Mouse (Mus musculus): Measurements from ENCODE around the gene Nrd1. TPM values are rescaled to one million over a fixed set of nuclear protein-coding genes. Genes with fewer than 3 reads are reported as not detected.

Nrd1 gene
- polyA plus RNA-seq, 1 experiment from 2014 or later: 65.9 TPM

GRCm38 (mm10) chr4:109072891-109073290, 72.4 kb downstream of the Nrd1 start:
- Histone ChIP-seq H3K27me3 (no peaks in the 10 kb centered on the region), H3K4me3 (replicated peaks) (no peak overlapping the region), H3K9ac (no peak overlapping the region), H3K36me3 (peaks cover 54% of the 10 kb centered on the region), H3K4me1 (no peaks in the 10 kb centered on the region), H3K27ac (no peak overlapping the region), H3K9me3 (replicated peaks) (no peaks in the 10 kb centered on the region), H3K4me2 (no peak overlapping the region)
- no peak for ATAC-seq (replicated peaks; ENCODE audit: low FRiP score)
- WGBS: 84% methylated on average over 6 of the region's 6 CpGs

DNA sequence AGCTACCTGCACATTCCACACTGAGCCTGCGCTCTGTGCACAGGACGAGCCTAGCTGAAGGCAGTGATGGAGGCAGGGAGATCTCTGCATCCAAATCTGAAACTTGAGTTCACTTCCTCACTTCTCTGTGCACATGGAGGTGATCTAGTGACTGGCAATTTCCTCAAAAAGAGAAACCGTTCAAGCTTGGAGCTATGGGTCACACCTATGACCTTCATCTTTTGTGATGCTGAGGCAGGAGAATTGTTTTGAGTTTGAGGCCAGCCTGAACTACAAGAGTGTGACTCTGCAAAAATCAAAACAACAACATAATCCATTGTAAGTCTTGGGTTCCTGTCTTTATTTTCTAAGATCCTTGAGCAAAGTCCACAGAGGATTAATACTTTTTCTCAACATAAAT, 72.8 kb downstream of the Nrd1 start:
- ATAC-seq (replicated peaks; ENCODE audit: low FRiP score): no peak
- Histone ChIP-seq H3K9ac (no peak overlapping the region), H3K4me1 (no peaks in the 10 kb centered on the region), H3K27me3 (no peaks in the 10 kb centered on the region), H3K4me3 (replicated peaks) (no peak overlapping the region), H3K27ac (no peak overlapping the region), H3K36me3 (peaks cover 50% of the 10 kb centered on the region), H3K4me2 (no peak overlapping the region), H3K9me3 (replicated peaks) (no peaks in the 10 kb centered on the region)
- 83% methylated on average over 3 of the region's 3 CpGs for WGBS

DNA sequence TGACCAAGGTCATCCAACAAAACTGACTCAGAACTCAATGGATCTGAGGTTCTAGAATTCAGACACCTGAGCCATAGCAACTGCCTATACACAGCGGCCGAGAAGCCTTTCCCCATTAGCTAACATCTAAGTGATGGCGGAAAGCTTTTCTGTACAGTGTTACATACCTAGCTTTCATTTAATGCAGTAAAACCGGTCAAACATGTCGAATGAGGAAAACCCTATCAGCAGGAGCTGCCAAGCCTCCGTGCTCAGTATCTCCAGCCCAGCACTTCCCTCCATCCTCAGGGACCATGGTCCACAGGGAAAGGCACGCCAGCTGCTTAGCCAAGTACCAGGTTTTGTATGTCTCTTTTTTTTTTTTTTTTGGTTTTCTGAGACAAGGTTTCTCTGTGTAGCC, 78.5 kb downstream of the Nrd1 start:
- Histone ChIP-seq H3K4me1 (peaks cover 6% of the 10 kb centered on the region; the same call in 1 of the 2 replicates), H3K27ac (peak overlapping the region; percentile 55), H3K9ac (no peak overlapping the region), H3K4me3 (replicated peaks) (no peak overlapping the region), H3K27me3 (no peaks in the 10 kb centered on the region), H3K36me3 (peaks cover 46% of the 10 kb centered on the region), H3K9me3 (replicated peaks) (no peaks in the 10 kb centered on the region), H3K4me2 (no peak overlapping the region)
- no peak for ATAC-seq (replicated peaks; ENCODE audit: low FRiP score)
- 82% methylated on average over 7 of the region's 7 CpGs for WGBS

- 66% methylated on average over 3 of the region's 3 CpGs for WGBS
- Histone ChIP-seq H3K27ac (peak overlapping the region; percentile 55), H3K9ac (no peak overlapping the region), H3K27me3 (no peaks in the 10 kb centered on the region), H3K4me2 (no peak overlapping the region), H3K36me3 (peaks cover 49% of the 10 kb centered on the region), H3K9me3 (replicated peaks) (no peaks in the 10 kb centered on the region), H3K4me1 (peaks cover 6% of the 10 kb centered on the region; the same call in 1 of the 2 replicates), H3K4me3 (replicated peaks) (no peak overlapping the region)
- no peak; the same call in 1 of the 2 replicates for ATAC-seq (replicated peaks; ENCODE audit: low FRiP score)
Observed at GRCm38 (mm10) chr4:109079676-109080075, 79.2 kb downstream of the Nrd1 start.

DNA sequence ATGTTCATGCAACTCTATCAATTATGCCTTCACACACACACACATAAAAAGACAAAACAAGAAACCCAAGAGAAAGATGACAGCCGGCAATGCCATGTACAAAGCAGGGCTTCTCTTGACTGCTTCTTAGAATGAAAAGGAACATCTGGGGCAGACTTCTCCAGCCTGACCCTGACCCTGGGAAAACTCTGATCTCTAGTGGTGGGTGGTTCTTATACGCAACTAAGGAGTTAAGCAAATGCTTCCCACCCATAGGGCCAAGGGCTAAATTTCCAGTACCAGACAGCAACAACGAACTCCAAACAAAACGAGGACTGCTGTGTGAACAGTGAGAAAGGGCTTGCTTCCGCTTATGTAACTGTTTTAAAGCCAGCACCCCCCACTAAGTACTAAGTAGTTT, 79.7 kb downstream of the Nrd1 start:
- no peak overlapping the region for H3K4me2 ChIP-seq
- no peak; the same call in 1 of the 2 replicates for ATAC-seq (replicated peaks; ENCODE audit: low FRiP score)
- peak overlapping the region; percentile 55 for H3K27ac ChIP-seq
- 51% methylated on average over 5 of the region's 5 CpGs for WGBS
- peaks cover 49% of the 10 kb centered on the region for H3K36me3 ChIP-seq
- no peak overlapping the region for H3K4me3 ChIP-seq (replicated peaks)
- H3K9ac ChIP-seq: no peak overlapping the region
- no peaks in the 10 kb centered on the region for H3K9me3 ChIP-seq (replicated peaks)
- H3K4me1 ChIP-seq: peaks cover 6% of the 10 kb centered on the region; the same call in 1 of the 2 replicates
- H3K27me3 ChIP-seq: no peaks in the 10 kb centered on the region

GRCm38 (mm10) chr4:109089171-109089570, 88.7 kb downstream of the Nrd1 start:
- no peaks in the 10 kb centered on the region for H3K4me1 ChIP-seq
- no peak overlapping the region for H3K27ac ChIP-seq
- H3K9ac ChIP-seq: no peak overlapping the region
- H3K4me2 ChIP-seq: no peak overlapping the region
- H3K36me3 ChIP-seq: peaks cover 5% of the 10 kb centered on the region
- WGBS: 91% methylated on average over 5 of the region's 5 CpGs
- no peak for ATAC-seq (replicated peaks; ENCODE audit: low FRiP score)
- no peaks in the 10 kb centered on the region for H3K27me3 ChIP-seq
- H3K4me3 ChIP-seq (replicated peaks): no peak overlapping the region
- no peaks in the 10 kb centered on the region for H3K9me3 ChIP-seq (replicated peaks)

- ATAC-seq (replicated peaks; ENCODE audit: low FRiP score): no peak
- Histone ChIP-seq H3K27ac (no peak overlapping the region), H3K27me3 (no peaks in the 10 kb centered on the region), H3K36me3 (peaks cover 4% of the 10 kb centered on the region), H3K4me3 (replicated peaks) (no peak overlapping the region), H3K4me1 (no peaks in the 10 kb centered on the region; the same call in 1 of the 2 replicates), H3K4me2 (no peak overlapping the region), H3K9me3 (replicated peaks) (no peaks in the 10 kb centered on the region), H3K9ac (no peak overlapping the region)
- 52% methylated on average over 6 of the region's 6 CpGs for WGBS
Observed at GRCm38 (mm10) chr4:109089999-109090398, 89.5 kb downstream of the Nrd1 start.

DNA sequence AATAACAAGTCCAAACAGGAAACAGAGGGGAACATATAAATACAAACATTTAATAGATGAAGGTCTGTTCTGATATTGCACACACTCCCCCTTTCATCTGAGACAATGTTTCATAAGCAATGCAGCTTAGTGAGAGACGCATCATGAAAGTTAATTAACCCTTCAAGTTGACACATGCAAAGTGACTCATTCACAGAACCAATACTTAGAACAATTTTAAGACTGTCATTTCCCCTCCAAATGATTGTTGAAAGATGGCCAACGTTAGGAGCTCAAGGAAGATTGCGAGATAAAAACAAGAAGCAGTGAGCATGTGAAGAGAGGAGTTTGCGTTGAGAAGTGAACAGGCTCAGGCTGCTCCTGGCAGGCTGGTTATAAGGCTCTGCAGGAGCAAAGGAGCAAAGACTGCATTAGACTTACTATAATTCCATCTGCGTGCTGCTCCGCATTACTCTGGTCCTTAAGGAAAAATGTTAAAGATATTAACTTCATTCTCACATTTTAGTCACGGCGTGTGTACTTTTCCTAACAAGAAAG, 90.9 kb downstream of the Nrd1 start:
- Histone ChIP-seq H3K4me3 (replicated peaks) (no peak overlapping the region), H3K27ac (no peak overlapping the region)

GRCm38 (mm10) chr4:109092344-109092743, 91.9 kb downstream of the Nrd1 start:
- ATAC-seq (replicated peaks; ENCODE audit: low FRiP score): no peak
- H3K4me1 ChIP-seq: no peaks in the 10 kb centered on the region; the same call in 1 of the 2 replicates
- no peak overlapping the region for H3K9ac ChIP-seq
- WGBS: 84% methylated on average over 5 of the region's 5 CpGs
- H3K4me2 ChIP-seq: no peak overlapping the region
- no peak overlapping the region for H3K27ac ChIP-seq
- peaks cover 4% of the 10 kb centered on the region; the same call in 1 of the 2 replicates for H3K36me3 ChIP-seq
- no peaks in the 10 kb centered on the region for H3K9me3 ChIP-seq (replicated peaks)
- no peaks in the 10 kb centered on the region for H3K27me3 ChIP-seq
- H3K4me3 ChIP-seq (replicated peaks): no peak overlapping the region

More for the DNA sequence above, 90.9 kb downstream of the Nrd1 start:
- H3K9me3 ChIP-seq (replicated peaks): no peaks in the 10 kb centered on the region
- H3K9ac ChIP-seq: no peak overlapping the region
- H3K36me3 ChIP-seq: no peaks in the 10 kb centered on the region
- H3K27me3 ChIP-seq: no peaks in the 10 kb centered on the region
- H3K4me1 ChIP-seq: no peaks in the 10 kb centered on the region; the same call in 1 of the 2 replicates
- ATAC-seq (replicated peaks; ENCODE audit: low FRiP score): no peak
- 86% methylated on average over 8 of the region's 8 CpGs for WGBS
- H3K4me2 ChIP-seq: no peak overlapping the region

DNA sequence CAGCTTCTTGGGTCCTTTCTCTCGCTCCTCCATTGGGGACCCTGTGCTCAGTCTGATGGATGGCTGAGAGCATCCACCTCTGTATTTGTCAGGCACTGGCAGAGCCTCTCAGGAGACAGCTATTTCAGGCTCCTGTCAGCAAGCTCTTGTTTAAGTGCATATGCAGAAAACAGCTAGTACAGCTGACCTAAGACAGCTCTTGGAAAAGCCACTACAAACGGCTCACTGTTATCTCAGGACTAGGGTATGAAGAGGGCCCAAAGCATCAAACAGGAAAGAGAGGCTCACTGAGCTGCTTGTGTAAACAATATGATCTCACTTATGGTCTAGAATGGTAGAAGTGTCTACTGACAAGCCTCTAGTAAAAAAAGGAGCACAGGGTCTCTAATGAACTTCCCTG, 93.8 kb downstream of the Nrd1 start:
- Histone ChIP-seq H3K4me1 (no peaks in the 10 kb centered on the region; the same call in 1 of the 2 replicates), H3K4me2 (no peak overlapping the region), H3K36me3 (peaks cover 4% of the 10 kb centered on the region; the same call in 1 of the 2 replicates), H3K4me3 (replicated peaks) (no peak overlapping the region), H3K27me3 (no peaks in the 10 kb centered on the region), H3K27ac (no peak overlapping the region), H3K9ac (no peak overlapping the region), H3K9me3 (replicated peaks) (no peaks in the 10 kb centered on the region)
- WGBS: 61% methylated on average over 2 of the region's 2 CpGs
- ATAC-seq (replicated peaks; ENCODE audit: low FRiP score): no peak

GRCm38 (mm10) chr4:109098861-109099260, 98.4 kb downstream of the Nrd1 start:
- Histone ChIP-seq H3K4me2 (no peak overlapping the region), H3K4me1 (peaks cover 12% of the 10 kb centered on the region; the same call in 1 of the 2 replicates), H3K27ac (no peak overlapping the region), H3K27me3 (no peaks in the 10 kb centered on the region), H3K9me3 (replicated peaks) (no peaks in the 10 kb centered on the region), H3K9ac (no peak overlapping the region), H3K4me3 (replicated peaks) (no peak overlapping the region), H3K36me3 (peaks cover 16% of the 10 kb centered on the region)
- 93% methylated on average over 3 of the region's 3 CpGs for WGBS
- no peak for ATAC-seq (replicated peaks; ENCODE audit: low FRiP score)

DNA sequence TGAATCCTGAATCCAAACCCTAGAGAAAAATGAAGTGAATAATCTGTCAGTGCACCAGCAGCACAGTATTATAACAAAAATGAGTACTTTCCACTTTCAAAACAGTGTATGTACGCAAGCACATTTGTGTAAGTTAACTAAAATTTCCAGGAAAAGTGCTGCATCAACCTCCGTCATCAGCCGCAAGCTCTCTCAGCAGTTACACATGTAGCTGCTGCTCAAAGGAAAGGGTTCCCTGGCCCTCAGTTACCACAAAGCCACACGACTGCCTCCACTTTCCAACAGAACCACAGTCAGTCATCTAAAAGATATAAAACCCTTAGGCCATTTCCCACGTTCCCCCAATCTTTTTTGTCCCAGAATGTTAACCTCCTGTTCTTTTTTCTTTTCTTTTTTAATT, 102.1 kb downstream of the Nrd1 start:
- ATAC-seq (replicated peaks; ENCODE audit: low FRiP score): no peak
- WGBS: 83% methylated on average over 5 of the region's 5 CpGs
- Histone ChIP-seq H3K4me1 (peaks cover 12% of the 10 kb centered on the region; the same call in 1 of the 2 replicates), H3K4me2 (no peak overlapping the region), H3K4me3 (replicated peaks) (no peak overlapping the region), H3K9ac (no peak overlapping the region), H3K27ac (peak overlapping the region; percentile 33; the same call in 1 of the 2 replicates), H3K36me3 (peaks cover 12% of the 10 kb centered on the region), H3K9me3 (replicated peaks) (no peaks in the 10 kb centered on the region), H3K27me3 (no peaks in the 10 kb centered on the region)

All from kidney, embryonic 15.5 days (tissue).